Mouse (Mus musculus): ENCODE data around the gene Ubxn10. TPM values are rescaled to one million over a fixed set of nuclear protein-coding genes. Genes with fewer than 3 reads are reported as not detected.

The Ubxn10 gene
- polyA plus RNA-seq, 1 experiment from 2014 or later = 0.78 TPM

GRCm38 (mm10) chr4:138710633-138711032 lies 26.3 kb downstream of the Ubxn10 start:
- ATAC-seq (ENCODE audit: insufficient number of reproducible peaks, insufficient read depth, low FRiP score, low TSS enrichment) = no peak
- WGBS = 83% methylated on average over 11 of the region's 11 CpGs

DNA sequence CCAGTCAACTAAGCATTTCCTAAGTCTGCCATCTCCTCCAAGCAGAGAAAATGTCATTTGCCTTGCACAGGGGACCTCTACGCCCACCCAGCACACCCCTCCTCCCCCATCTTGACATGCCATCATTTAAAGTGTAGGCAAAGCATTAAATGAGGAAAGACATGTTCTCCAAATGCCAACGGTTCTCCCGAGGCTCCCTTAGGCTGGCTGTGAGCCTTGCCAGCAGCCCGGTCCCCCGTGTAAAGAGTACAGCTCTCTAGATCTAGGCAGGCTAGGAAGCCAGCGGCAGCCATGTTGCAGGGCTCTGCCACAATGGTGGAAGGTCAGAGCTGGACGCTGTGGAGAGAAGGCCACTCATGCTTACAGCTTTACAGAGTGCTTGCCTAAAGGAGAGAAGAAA lies 27.0 kb downstream of the Ubxn10 start:
- Histone ChIP-seq H3K27me3 (no peaks in the 10 kb centered on the region), H3K9me3 (no peaks in the 10 kb centered on the region), H3K9ac (no peak overlapping the region), H3K4me1 (peaks cover 5% of the 10 kb centered on the region; the same call in 1 of the 2 replicates), H3K4me2 (replicated peaks) (no peak overlapping the region), H3K27ac (no peak overlapping the region), H3K4me3 (no peak overlapping the region), H3K36me3 (no peaks in the 10 kb centered on the region)
- 69% methylated on average over 7 of the region's 7 CpGs for WGBS
- ATAC-seq (ENCODE audit: insufficient number of reproducible peaks, insufficient read depth, low FRiP score, low TSS enrichment) = no peak

More at GRCm38 (mm10) chr4:138710633-138711032, 26.3 kb downstream of the Ubxn10 start:
- no peak overlapping the region for H3K27ac ChIP-seq
- no peaks in the 10 kb centered on the region for H3K9me3 ChIP-seq
- no peak overlapping the region for H3K4me3 ChIP-seq
- peaks cover 5% of the 10 kb centered on the region; the same call in 1 of the 2 replicates for H3K4me1 ChIP-seq
- no peaks in the 10 kb centered on the region for H3K27me3 ChIP-seq
- no peaks in the 10 kb centered on the region for H3K36me3 ChIP-seq
- no peak overlapping the region for H3K4me2 ChIP-seq (replicated peaks)
- H3K9ac ChIP-seq = no peak overlapping the region

GRCm38 (mm10) chr4:138709246-138709645 lies 27.7 kb downstream of the Ubxn10 start:
- Histone ChIP-seq H3K27ac (no peak overlapping the region), H3K4me1 (peaks cover 5% of the 10 kb centered on the region; the same call in 1 of the 2 replicates), H3K36me3 (no peaks in the 10 kb centered on the region), H3K27me3 (no peaks in the 10 kb centered on the region), H3K4me2 (replicated peaks) (no peak overlapping the region), H3K9ac (no peak overlapping the region), H3K9me3 (no peaks in the 10 kb centered on the region), H3K4me3 (no peak overlapping the region)
- ATAC-seq (ENCODE audit: insufficient number of reproducible peaks, insufficient read depth, low FRiP score, low TSS enrichment) = no peak
- WGBS = 85% methylated on average over 11 of the region's 11 CpGs

DNA sequence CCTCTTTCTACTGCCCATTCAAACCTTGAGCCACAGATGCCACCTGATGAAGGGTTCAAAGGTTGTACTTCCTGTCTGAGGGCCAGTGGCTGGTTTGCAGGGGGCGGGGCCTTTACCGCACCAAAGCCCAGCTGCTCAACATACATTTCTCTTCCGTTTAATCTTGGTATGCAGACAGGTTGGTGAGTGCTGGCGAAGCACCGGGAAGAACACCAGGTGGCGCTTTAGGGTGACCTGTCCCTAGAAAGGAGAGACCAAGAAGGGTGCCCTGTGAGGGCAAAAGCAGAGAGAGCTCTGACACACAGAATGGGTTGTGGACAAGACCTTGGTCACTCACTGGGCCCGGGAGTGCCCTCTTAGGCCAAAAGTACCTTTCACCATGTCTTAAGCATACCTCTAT lies 28.3 kb downstream of the Ubxn10 start:
- H3K27ac ChIP-seq = no peak overlapping the region
- H3K9ac ChIP-seq = no peak overlapping the region
- H3K9me3 ChIP-seq = no peaks in the 10 kb centered on the region
- 13% methylated on average over 7 of the region's 7 CpGs for WGBS
- H3K4me3 ChIP-seq = no peak overlapping the region
- no peaks in the 10 kb centered on the region for H3K27me3 ChIP-seq
- no peak overlapping the region for H3K4me2 ChIP-seq (replicated peaks)
- no peak for ATAC-seq (ENCODE audit: insufficient number of reproducible peaks, insufficient read depth, low FRiP score, low TSS enrichment)
- H3K36me3 ChIP-seq = no peaks in the 10 kb centered on the region
- H3K4me1 ChIP-seq = peaks cover 5% of the 10 kb centered on the region; the same call in 1 of the 2 replicates

DNA sequence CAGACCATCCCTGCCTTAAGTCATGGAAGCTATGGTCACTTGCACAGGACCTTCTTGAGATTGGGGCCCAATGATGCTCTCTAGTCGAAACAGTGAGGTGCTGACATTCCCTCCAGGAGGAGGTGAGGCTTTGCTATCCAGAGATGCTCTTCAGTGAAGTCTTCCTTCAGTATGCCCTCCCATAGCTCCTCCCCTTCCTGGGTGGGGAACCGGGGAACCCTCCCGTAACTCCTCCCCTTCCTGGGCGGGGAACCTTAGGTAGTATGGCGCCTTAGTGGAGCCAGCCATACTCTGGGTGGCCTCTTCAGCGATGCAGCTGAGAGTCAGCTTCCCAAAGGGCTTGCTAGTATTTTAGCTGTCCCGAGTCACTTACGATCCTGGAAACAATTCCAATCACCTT lies 30.3 kb downstream of the Ubxn10 start:
- no peak for ATAC-seq (ENCODE audit: insufficient number of reproducible peaks, insufficient read depth, low FRiP score, low TSS enrichment)
- Histone ChIP-seq H3K9me3 (no peaks in the 10 kb centered on the region), H3K27ac (no peak overlapping the region), H3K4me1 (peaks cover 5% of the 10 kb centered on the region; the same call in 1 of the 2 replicates), H3K4me2 (replicated peaks) (no peak overlapping the region), H3K9ac (no peak overlapping the region), H3K36me3 (no peaks in the 10 kb centered on the region), H3K4me3 (no peak overlapping the region), H3K27me3 (no peaks in the 10 kb centered on the region)
- WGBS = 97% methylated on average over 8 of the region's 8 CpGs

DNA sequence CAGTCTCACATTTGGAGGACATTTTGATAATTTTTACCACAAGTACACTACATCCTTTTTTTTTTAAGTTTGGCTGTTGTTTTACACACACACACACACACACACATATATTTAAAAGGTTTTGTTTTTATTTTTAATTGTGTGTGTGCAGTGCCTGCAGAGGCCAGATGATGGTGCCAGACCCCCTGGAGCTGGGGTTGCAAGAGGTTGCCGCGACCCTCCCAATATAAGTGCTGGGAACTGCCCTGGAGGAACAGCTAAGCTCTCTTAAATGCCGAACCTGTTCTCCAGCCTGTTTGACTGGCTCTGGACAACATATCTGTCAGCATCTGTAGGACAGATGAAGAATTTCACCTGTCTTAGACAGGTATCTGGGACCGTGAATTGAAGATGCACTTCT lies 32.8 kb downstream of the Ubxn10 start:
- Histone ChIP-seq H3K27ac (no peak overlapping the region), H3K4me2 (replicated peaks) (no peak overlapping the region), H3K9me3 (no peaks in the 10 kb centered on the region), H3K9ac (no peak overlapping the region), H3K27me3 (no peaks in the 10 kb centered on the region), H3K4me1 (no peaks in the 10 kb centered on the region), H3K4me3 (no peak overlapping the region), H3K36me3 (no peaks in the 10 kb centered on the region)
- 78% methylated on average over 4 of the region's 4 CpGs for WGBS
- ATAC-seq (ENCODE audit: insufficient number of reproducible peaks, insufficient read depth, low FRiP score, low TSS enrichment) = no peak

DNA sequence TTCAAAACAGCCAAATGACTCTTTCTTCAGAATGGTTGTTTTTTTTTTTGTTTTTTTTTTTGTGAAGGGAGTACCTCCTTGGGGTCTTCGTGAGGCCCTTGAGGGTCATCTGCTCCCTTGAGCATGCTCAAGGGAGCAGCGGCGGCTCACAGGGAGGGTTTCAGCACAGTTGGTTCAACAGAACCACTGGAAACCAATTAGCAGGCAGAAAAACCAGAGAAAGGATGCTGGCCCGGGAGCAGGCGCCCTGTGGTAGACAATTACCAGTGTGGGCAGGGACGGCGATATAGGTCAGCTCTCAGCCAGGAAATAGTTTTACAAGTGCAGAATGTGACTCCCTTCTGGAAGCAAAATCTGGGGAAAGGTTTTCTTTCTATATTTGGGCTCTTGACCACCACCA lies 33.4 kb downstream of the Ubxn10 start:
- H3K9ac ChIP-seq = no peak overlapping the region
- H3K27me3 ChIP-seq = no peaks in the 10 kb centered on the region
- no peak overlapping the region for H3K4me2 ChIP-seq (replicated peaks)
- 60% methylated on average over 7 of the region's 7 CpGs for WGBS
- no peaks in the 10 kb centered on the region for H3K9me3 ChIP-seq
- H3K4me3 ChIP-seq = no peak overlapping the region
- ATAC-seq (ENCODE audit: insufficient number of reproducible peaks, insufficient read depth, low FRiP score, low TSS enrichment) = no peak
- no peaks in the 10 kb centered on the region for H3K4me1 ChIP-seq
- no peaks in the 10 kb centered on the region for H3K36me3 ChIP-seq
- no peak overlapping the region for H3K27ac ChIP-seq

- Histone ChIP-seq H3K4me2 (replicated peaks) (no peak overlapping the region), H3K27ac (no peak overlapping the region), H3K4me1 (no peaks in the 10 kb centered on the region), H3K4me3 (no peak overlapping the region), H3K9me3 (no peaks in the 10 kb centered on the region), H3K27me3 (no peaks in the 10 kb centered on the region), H3K36me3 (no peaks in the 10 kb centered on the region), H3K9ac (no peak overlapping the region)
- no peak for ATAC-seq (ENCODE audit: insufficient number of reproducible peaks, insufficient read depth, low FRiP score, low TSS enrichment)
- WGBS = 82% methylated on average over 8 of the region's 8 CpGs
Observed at GRCm38 (mm10) chr4:138702528-138702927, 34.4 kb downstream of the Ubxn10 start.

- no peak overlapping the region for H3K4me3 ChIP-seq
- H3K9ac ChIP-seq = no peak overlapping the region
- no peak for ATAC-seq (ENCODE audit: insufficient number of reproducible peaks, insufficient read depth, low FRiP score, low TSS enrichment)
- H3K27me3 ChIP-seq = peaks cover 4% of the 10 kb centered on the region; the same call in 1 of the 2 replicates
- 79% methylated on average over 2 of the region's 2 CpGs for WGBS
- no peaks in the 10 kb centered on the region for H3K9me3 ChIP-seq
- H3K27ac ChIP-seq = no peak overlapping the region
- no peaks in the 10 kb centered on the region for H3K36me3 ChIP-seq
- H3K4me2 ChIP-seq (replicated peaks) = no peak overlapping the region
- no peaks in the 10 kb centered on the region for H3K4me1 ChIP-seq
Observed at GRCm38 (mm10) chr4:138702031-138702430, 34.9 kb downstream of the Ubxn10 start.

DNA sequence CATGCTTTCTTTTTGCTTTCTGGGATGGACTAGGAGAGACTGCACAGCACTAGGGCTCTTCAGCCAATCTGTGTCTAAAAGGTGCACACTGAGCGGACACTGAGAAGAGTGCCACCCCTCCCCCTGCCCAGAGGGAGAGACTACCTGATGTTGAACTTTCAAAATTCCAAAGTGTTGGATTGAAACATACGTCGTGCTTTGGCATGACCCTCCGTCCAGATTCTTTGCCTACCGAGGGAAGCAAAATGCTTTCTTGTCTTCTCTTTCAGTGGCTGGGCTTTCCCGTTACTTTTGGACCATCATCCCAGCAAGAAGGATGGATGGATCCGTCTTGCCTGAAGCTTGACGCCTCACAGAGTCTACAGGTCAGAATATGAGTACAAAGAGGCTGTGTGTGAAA lies 35.9 kb downstream of the Ubxn10 start:
- H3K9me3 ChIP-seq = no peaks in the 10 kb centered on the region
- 65% methylated on average over 8 of the region's 8 CpGs for WGBS
- H3K4me3 ChIP-seq = no peak overlapping the region
- no peak overlapping the region for H3K27ac ChIP-seq
- ATAC-seq (ENCODE audit: insufficient number of reproducible peaks, insufficient read depth, low FRiP score, low TSS enrichment) = no peak
- no peaks in the 10 kb centered on the region for H3K36me3 ChIP-seq
- no peaks in the 10 kb centered on the region for H3K4me1 ChIP-seq
- peaks cover 12% of the 10 kb centered on the region; the same call in 1 of the 2 replicates for H3K27me3 ChIP-seq
- H3K4me2 ChIP-seq (replicated peaks) = no peak overlapping the region
- no peak overlapping the region for H3K9ac ChIP-seq

- H3K9me3 ChIP-seq = no peaks in the 10 kb centered on the region
- no peak overlapping the region for H3K27ac ChIP-seq
- no peak overlapping the region for H3K4me2 ChIP-seq (replicated peaks)
- H3K4me3 ChIP-seq = no peak overlapping the region
- no peak for ATAC-seq (ENCODE audit: insufficient number of reproducible peaks, insufficient read depth, low FRiP score, low TSS enrichment)
- no peak overlapping the region for H3K9ac ChIP-seq
- WGBS = 23% methylated on average over 15 of the region's 15 CpGs
- no peaks in the 10 kb centered on the region for H3K4me1 ChIP-seq
- no peaks in the 10 kb centered on the region for H3K36me3 ChIP-seq
- peaks cover 15% of the 10 kb centered on the region; the same call in 1 of the 2 replicates for H3K27me3 ChIP-seq
Observed at GRCm38 (mm10) chr4:138700184-138700982, 36.6 kb downstream of the Ubxn10 start.

DNA sequence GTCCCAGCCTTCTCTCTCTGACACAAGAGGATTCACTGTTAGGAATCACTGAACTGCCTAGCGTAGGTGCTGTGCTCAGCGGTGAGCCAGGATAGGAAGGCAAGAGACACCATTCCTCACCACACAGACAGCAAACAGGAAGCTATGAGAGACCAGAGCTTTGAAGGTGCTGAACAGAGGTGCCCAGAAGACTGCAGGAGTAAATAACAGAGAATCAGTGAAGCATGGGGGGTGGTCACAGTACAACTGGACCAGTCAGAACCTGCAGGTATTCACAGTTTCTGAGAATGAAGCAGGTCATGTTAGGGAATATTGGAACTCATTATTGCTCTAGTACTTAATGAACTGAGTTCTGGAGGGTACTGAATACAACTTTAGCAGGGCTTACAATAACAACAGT lies 38.7 kb downstream of the Ubxn10 start:
- 56% methylated on average over 2 of the region's 2 CpGs for WGBS
- Histone ChIP-seq H3K4me3 (no peak overlapping the region), H3K27ac (no peak overlapping the region), H3K36me3 (no peaks in the 10 kb centered on the region), H3K27me3 (peaks cover 19% of the 10 kb centered on the region; the same call in 1 of the 2 replicates), H3K9ac (no peak overlapping the region), H3K4me2 (replicated peaks) (no peak overlapping the region), H3K9me3 (no peaks in the 10 kb centered on the region), H3K4me1 (no peaks in the 10 kb centered on the region)
- ATAC-seq (ENCODE audit: insufficient number of reproducible peaks, insufficient read depth, low FRiP score, low TSS enrichment) = no peak

All from embryonic facial prominence, embryonic 12.5 days (tissue).